Mouse (Mus musculus): ENCODE data around the gene Fam114a1. TPM values are rescaled to one million over a fixed set of nuclear protein-coding genes. Genes with fewer than 3 reads are reported as not detected.

Gene Fam114a1
- polyA plus RNA-seq, 1 experiment: 18.5 TPM

DNA sequence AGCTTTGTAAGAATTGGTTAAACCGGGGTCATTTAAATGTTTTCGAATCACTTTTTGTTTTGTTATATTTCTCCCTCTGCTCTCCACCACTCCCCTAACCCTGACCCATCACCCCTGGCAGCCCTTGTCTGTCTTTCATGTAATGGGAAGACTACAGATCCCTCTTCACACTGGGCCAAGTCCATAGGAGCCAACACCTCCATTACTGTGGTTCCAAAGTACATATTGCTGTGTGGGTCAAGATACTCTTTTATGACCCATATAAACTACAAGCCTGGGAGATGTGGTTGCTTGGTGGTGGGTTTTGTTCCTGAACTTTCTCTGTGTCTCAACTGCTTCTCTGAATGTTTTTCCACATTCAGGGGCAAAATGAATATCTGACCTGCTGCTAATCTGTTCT lies 25.5 kb downstream of the Fam114a1 start:
- no peak for TF ChIP-seq POLR2AphosphoS2 (IDR thresholded peaks at IDR 0.05; ENCODE audit: insufficient read length, low read depth)
- TF ChIP-seq SRF (IDR thresholded peaks at IDR 0.05; ENCODE audit: control insufficient read depth, insufficient read length, low read depth): no peak
- TF ChIP-seq E2F4 (IDR thresholded peaks at IDR 0.05; ENCODE audit: insufficient read depth): no peak
- no peak for TF ChIP-seq POLR2A (IDR thresholded peaks at IDR 0.05; ENCODE audit: insufficient read length, low read depth)
- no peak for TF ChIP-seq MAX (IDR thresholded peaks at IDR 0.05; ENCODE audit: low read depth)
- no peak for TF ChIP-seq MYOG (IDR thresholded peaks at IDR 0.05; ENCODE audit: control insufficient read depth in 1 of 3, insufficient read depth in 1 of 3, insufficient read length in 2 of 3, low read depth in 2 of 3)
- TF ChIP-seq TCF3 (IDR thresholded peaks at IDR 0.05; ENCODE audit: insufficient read length, low read depth): no peak
- no peak for TF ChIP-seq MYOD1 (IDR thresholded peaks at IDR 0.05; ENCODE audit: control insufficient read depth in 1 of 3, insufficient read length in 2 of 3, low read depth in 2 of 3)
- TF ChIP-seq REST (IDR thresholded peaks at IDR 0.05; ENCODE audit: insufficient read depth, insufficient read length): no peak
- TF ChIP-seq TCF12 (IDR thresholded peaks at IDR 0.05; ENCODE audit: insufficient read depth, poor library complexity, severe bottlenecking): no peak
- no peak for TF ChIP-seq CEBPB (IDR thresholded peaks at IDR 0.05; ENCODE audit: insufficient read depth, poor library complexity, severe bottlenecking)
- no peak for TF ChIP-seq USF1 (IDR thresholded peaks at IDR 0.05; ENCODE audit: low read depth)
- H3K27me3 ChIP-seq (ENCODE audit: control insufficient read depth, insufficient read depth, insufficient read length): no peaks in the 10 kb centered on the region
- no peak overlapping the region for H3K4me3 ChIP-seq
- peaks cover 15% of the 10 kb centered on the region for H3K36me3 ChIP-seq (ENCODE audit: control insufficient read depth, insufficient read depth)
- no peak overlapping the region for H3K4me2 ChIP-seq (ENCODE audit: low read depth)
- H3ac ChIP-seq (ENCODE audit: control insufficient read depth, insufficient read length): no peak overlapping the region
- no peaks in the 10 kb centered on the region for H3K79me2 ChIP-seq (ENCODE audit: control insufficient read depth, insufficient read depth)

DNA sequence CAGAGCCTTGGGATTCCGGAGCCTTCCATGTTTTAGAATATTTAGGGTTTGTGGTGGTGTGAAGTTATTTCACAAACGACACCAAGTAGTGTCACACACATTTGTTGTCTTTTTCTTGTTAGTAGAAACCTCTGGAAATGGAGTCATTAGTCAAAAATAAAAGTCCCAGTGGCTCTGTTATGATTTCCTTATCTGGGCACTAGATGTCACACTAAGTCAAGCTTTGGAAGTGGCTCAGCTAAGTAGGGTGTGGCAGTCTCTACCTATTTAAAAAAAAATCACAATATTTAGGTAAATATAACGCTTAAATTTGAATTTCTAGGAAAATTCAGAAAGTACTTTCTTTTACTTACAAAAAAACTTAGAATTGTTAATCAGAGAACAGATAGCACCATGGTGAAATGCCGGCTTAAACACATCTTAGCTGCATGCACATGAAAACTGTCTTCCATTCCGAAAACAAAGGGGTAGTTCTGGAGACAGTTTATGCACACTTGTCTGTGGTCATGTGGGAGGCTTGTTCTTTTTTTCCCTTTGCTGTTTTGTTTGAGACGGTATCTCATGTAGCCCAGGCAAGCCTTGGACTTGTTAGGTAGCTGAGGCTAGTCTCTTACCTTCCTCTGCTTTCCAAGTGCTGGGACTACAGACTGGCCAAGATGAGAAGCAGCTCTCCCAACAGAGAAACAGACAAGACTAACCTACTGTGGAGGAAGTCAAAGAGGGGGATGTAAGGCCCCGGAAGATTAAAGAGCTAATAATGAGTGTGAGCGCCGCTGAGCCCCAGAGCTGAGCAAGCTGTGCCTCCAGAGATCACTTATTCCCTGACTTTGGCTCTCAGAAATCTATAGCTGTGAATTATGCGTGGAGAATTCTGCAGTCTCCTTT lies 33.3 kb downstream of the Fam114a1 start:
- Histone ChIP-seq H3K4me3 (no peak overlapping the region), H3K4me2 (ENCODE audit: low read depth) (no peak overlapping the region), H3K79me2 (ENCODE audit: control insufficient read depth, insufficient read depth) (no peaks in the 10 kb centered on the region), H3ac (ENCODE audit: control insufficient read depth, insufficient read length) (no peak overlapping the region), H3K27me3 (ENCODE audit: control insufficient read depth, insufficient read depth, insufficient read length) (no peaks in the 10 kb centered on the region), H3K36me3 (ENCODE audit: control insufficient read depth, insufficient read depth) (peaks cover 10% of the 10 kb centered on the region)
- no peak for TF ChIP-seq CEBPB (IDR thresholded peaks at IDR 0.05; ENCODE audit: insufficient read depth, poor library complexity, severe bottlenecking)
- no peak for TF ChIP-seq POLR2AphosphoS2 (IDR thresholded peaks at IDR 0.05; ENCODE audit: insufficient read length, low read depth)
- no peak for TF ChIP-seq TCF3 (IDR thresholded peaks at IDR 0.05; ENCODE audit: insufficient read length, low read depth)
- TF ChIP-seq MAX (IDR thresholded peaks at IDR 0.05; ENCODE audit: low read depth): no peak
- TF ChIP-seq MYOD1 (IDR thresholded peaks at IDR 0.05; ENCODE audit: control insufficient read depth in 1 of 3, insufficient read length in 2 of 3, low read depth in 2 of 3): no peak
- no peak for TF ChIP-seq POLR2A (IDR thresholded peaks at IDR 0.05; ENCODE audit: insufficient read length, low read depth)
- no peak for TF ChIP-seq USF1 (IDR thresholded peaks at IDR 0.05; ENCODE audit: low read depth)
- TF ChIP-seq MYOG (IDR thresholded peaks at IDR 0.05; ENCODE audit: control insufficient read depth in 1 of 3, insufficient read depth in 1 of 3, insufficient read length in 2 of 3, low read depth in 2 of 3): no peak
- no peak for TF ChIP-seq SRF (IDR thresholded peaks at IDR 0.05; ENCODE audit: control insufficient read depth, insufficient read length, low read depth)
- no peak for TF ChIP-seq TCF12 (IDR thresholded peaks at IDR 0.05; ENCODE audit: insufficient read depth, poor library complexity, severe bottlenecking)
- TF ChIP-seq REST (IDR thresholded peaks at IDR 0.05; ENCODE audit: insufficient read depth, insufficient read length): no peak
- no peak for TF ChIP-seq E2F4 (IDR thresholded peaks at IDR 0.05; ENCODE audit: insufficient read depth)

DNA sequence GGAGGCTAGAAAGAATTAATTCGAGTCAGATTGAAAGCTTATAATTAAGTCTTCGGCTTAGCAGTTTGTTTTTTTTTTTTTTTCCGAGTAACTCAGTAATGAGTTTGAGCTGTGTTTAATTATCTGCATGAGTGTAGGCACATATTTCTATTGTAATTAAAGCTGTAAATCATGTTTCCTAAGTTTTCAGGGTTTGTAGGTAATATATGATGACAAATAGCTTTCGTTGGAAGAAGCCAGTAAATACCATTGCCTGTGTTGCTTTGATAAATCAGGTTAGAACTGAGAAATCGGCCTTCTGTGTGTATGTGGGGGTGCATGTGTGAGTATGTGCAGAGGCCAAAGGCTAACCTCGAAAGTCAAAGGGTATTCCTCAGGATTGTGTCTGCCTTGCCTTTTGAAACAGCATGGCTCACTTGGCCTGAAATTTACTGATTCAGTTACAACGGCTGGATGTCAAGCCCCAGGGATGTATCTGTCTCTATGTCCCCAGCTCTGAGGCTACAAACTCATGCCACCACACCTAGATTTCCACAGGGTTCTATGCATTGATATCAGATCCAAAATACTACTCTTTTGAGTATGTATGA lies 34.2 kb downstream of the Fam114a1 start:
- no peak overlapping the region for H3K4me3 ChIP-seq
- no peaks in the 10 kb centered on the region for H3K79me2 ChIP-seq (ENCODE audit: control insufficient read depth, insufficient read depth)
- no peaks in the 10 kb centered on the region for H3K27me3 ChIP-seq (ENCODE audit: control insufficient read depth, insufficient read depth, insufficient read length)
- no peak overlapping the region for H3K4me2 ChIP-seq (ENCODE audit: low read depth)
- peaks cover 15% of the 10 kb centered on the region for H3K36me3 ChIP-seq (ENCODE audit: control insufficient read depth, insufficient read depth)
- TF ChIP-seq POLR2A (IDR thresholded peaks at IDR 0.05; ENCODE audit: insufficient read length, low read depth) (no peak), SRF (IDR thresholded peaks at IDR 0.05; ENCODE audit: control insufficient read depth, insufficient read length, low read depth) (no peak), CEBPB (IDR thresholded peaks at IDR 0.05; ENCODE audit: insufficient read depth, poor library complexity, severe bottlenecking) (no peak), MYOD1 (IDR thresholded peaks at IDR 0.05; ENCODE audit: control insufficient read depth in 1 of 3, insufficient read length in 2 of 3, low read depth in 2 of 3) (no peak), MAX (IDR thresholded peaks at IDR 0.05; ENCODE audit: low read depth) (no peak), USF1 (IDR thresholded peaks at IDR 0.05; ENCODE audit: low read depth) (no peak), POLR2AphosphoS2 (IDR thresholded peaks at IDR 0.05; ENCODE audit: insufficient read length, low read depth) (no peak)
- H3ac ChIP-seq (ENCODE audit: control insufficient read depth, insufficient read length): no peak overlapping the region

DNA sequence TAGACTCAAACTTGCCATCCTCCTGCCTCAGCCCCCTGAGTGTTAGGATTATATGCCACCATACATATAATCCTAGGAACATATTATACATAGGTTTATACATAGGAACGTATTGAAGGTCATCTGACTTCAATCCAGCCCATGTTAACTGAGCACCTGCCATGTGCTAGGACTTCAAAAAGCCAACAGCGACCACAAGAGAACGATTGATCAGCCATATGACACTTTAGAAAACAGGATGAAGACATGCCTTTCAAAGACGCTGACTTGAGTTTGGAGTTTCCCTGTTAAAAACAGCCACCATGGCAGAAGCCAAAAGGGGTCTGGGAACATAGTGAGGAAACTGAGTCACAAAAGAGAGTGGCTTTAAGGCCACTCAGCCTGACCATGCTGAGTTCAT lies 35.4 kb downstream of the Fam114a1 start:
- TF ChIP-seq POLR2AphosphoS2 (IDR thresholded peaks at IDR 0.05; ENCODE audit: insufficient read length, low read depth) (no peak), MYOD1 (IDR thresholded peaks at IDR 0.05; ENCODE audit: control insufficient read depth in 1 of 3, insufficient read length in 2 of 3, low read depth in 2 of 3) (no peak), USF1 (IDR thresholded peaks at IDR 0.05; ENCODE audit: low read depth) (no peak), TCF3 (IDR thresholded peaks at IDR 0.05; ENCODE audit: insufficient read length, low read depth) (no peak), TCF12 (IDR thresholded peaks at IDR 0.05; ENCODE audit: insufficient read depth, poor library complexity, severe bottlenecking) (no peak), MAX (IDR thresholded peaks at IDR 0.05; ENCODE audit: low read depth) (no peak), POLR2A (IDR thresholded peaks at IDR 0.05; ENCODE audit: insufficient read length, low read depth) (no peak), SRF (IDR thresholded peaks at IDR 0.05; ENCODE audit: control insufficient read depth, insufficient read length, low read depth) (no peak)
- H3K79me2 ChIP-seq (ENCODE audit: control insufficient read depth, insufficient read depth): no peaks in the 10 kb centered on the region
- H3K36me3 ChIP-seq (ENCODE audit: control insufficient read depth, insufficient read depth): peaks cover 19% of the 10 kb centered on the region
- no peak overlapping the region for H3K4me2 ChIP-seq (ENCODE audit: low read depth)
- no peak overlapping the region for H3K4me3 ChIP-seq
- no peaks in the 10 kb centered on the region for H3K27me3 ChIP-seq (ENCODE audit: control insufficient read depth, insufficient read depth, insufficient read length)
- no peak overlapping the region for H3ac ChIP-seq (ENCODE audit: control insufficient read depth, insufficient read length)
